Mouse (Mus musculus): Measurements from ENCODE around the gene Anapc1. TPM values are rescaled to one million over a fixed set of nuclear protein-coding genes. Genes with fewer than 3 reads are reported as not detected.

Gene Anapc1
- polyA plus RNA-seq, 1 experiment, result not detected

- H3K27ac ChIP-seq (ENCODE audit: insufficient read depth, low read depth, low read length), result no peak overlapping the region
- H3K4me3 ChIP-seq (ENCODE audit: insufficient read depth, low read depth, low read length), result no peak overlapping the region
- peaks cover 2% of the 10 kb centered on the region; the same call in 1 of the 2 replicates for H3K4me1 ChIP-seq (ENCODE audit: control insufficient read depth, insufficient read depth, low read length)
- WGBS, result 73% methylated on average over 10 of the region's 10 CpGs
- no peak for TF ChIP-seq POLR2A (IDR thresholded peaks at IDR 0.05; ENCODE audit: insufficient read depth, low read depth, low read length)
Observed at GRCm38 (mm10) chr2:128566304-128567147, 120.7 kb downstream of the Anapc1 start.

GRCm38 (mm10) chr2:128565904-128566303 lies 121.3 kb downstream of the Anapc1 start:
- WGBS, result 67% methylated on average over 8 of the region's 8 CpGs
- TF ChIP-seq CTCF (IDR thresholded peaks at IDR 0.05; ENCODE audit: insufficient read depth, low read depth, low read length), result no peak
- TF ChIP-seq POLR2A (IDR thresholded peaks at IDR 0.05; ENCODE audit: insufficient read depth, low read depth, low read length), result no peak
- H3K4me1 ChIP-seq (ENCODE audit: control insufficient read depth, insufficient read depth, low read length), result peaks cover 2% of the 10 kb centered on the region; the same call in 1 of the 2 replicates
- H3K27ac ChIP-seq (ENCODE audit: insufficient read depth, low read depth, low read length), result no peak overlapping the region
- H3K4me3 ChIP-seq (ENCODE audit: insufficient read depth, low read depth, low read length), result no peak overlapping the region

- WGBS, result 89% methylated on average over 3 of the region's 3 CpGs
- Histone ChIP-seq H3K4me1 (ENCODE audit: control insufficient read depth, insufficient read depth, low read length) (peaks cover 2% of the 10 kb centered on the region; the same call in 1 of the 2 replicates), H3K27ac (ENCODE audit: insufficient read depth, low read depth, low read length) (no peak overlapping the region), H3K4me3 (ENCODE audit: insufficient read depth, low read depth, low read length) (no peak overlapping the region)
- no peak for TF ChIP-seq POLR2A (IDR thresholded peaks at IDR 0.05; ENCODE audit: insufficient read depth, low read depth, low read length)
- TF ChIP-seq CTCF (IDR thresholded peaks at IDR 0.05; ENCODE audit: insufficient read depth, low read depth, low read length), result no peak
Observed at GRCm38 (mm10) chr2:128564195-128564594, 123.0 kb downstream of the Anapc1 start.

Other genes with a start within 250 kb of the Anapc1 start
- gene Spdye4c, start 96.2 kb downstream of the Anapc1 start, polyA plus RNA-seq (2012; ENCODE audit: insufficient read depth, insufficient read length, low replicate concordance, missing spikeins), result not detected in 2 replicates
- not detected in 2 replicates for gene Mertk, start 11.6 kb upstream of the Anapc1 start, polyA plus RNA-seq (2012; ENCODE audit: insufficient read depth, insufficient read length, low replicate concordance, missing spikeins)
- not detected in 2 replicates for gene Tmem87b, start 130.7 kb upstream of the Anapc1 start, polyA plus RNA-seq (2012; ENCODE audit: insufficient read depth, insufficient read length, low replicate concordance, missing spikeins)
- not detected in 2 replicates for gene Fbln7, start 175.6 kb upstream of the Anapc1 start, polyA plus RNA-seq (2012; ENCODE audit: insufficient read depth, insufficient read length, low replicate concordance, missing spikeins)